Mouse (Mus musculus): ENCODE results near the gene Uqcc3.

GRCm38 (mm10) chr19:8871267-8872186 lies 9.2 kb downstream of the Uqcc3 start, which contains the start of gene Ubxn1:
- TF ChIP-seq POLR2A (IDR thresholded peaks at IDR 0.05; ENCODE audit: borderline replicate concordance, insufficient read depth, low read length): peak; percentile 42; the same call in 1 of the 2 replicates
- no peak for TF ChIP-seq CTCF (IDR thresholded peaks at IDR 0.05; ENCODE audit: borderline replicate concordance, insufficient read depth, low read depth, low read length)

Measured in cerebellum, adult 2 months (tissue).